In genomic region chr5:116489621-116490020, GRCm38 (mm10) we compare ENCODE assay signal across 23 mouse cellular contexts.
A peak's percentile ranks its signal among the peaks of the same experiment; 100 is the strongest.
DNase-seq lines count a peak whose midpoint lies in the region; ATAC-seq and TF ChIP-seq lines count a peak whose summit lies in the region.
"Had no signal": no experiment of that assay in that cellular context is flagged by ENCODE, and none has a peak within 500 bp of the region (broad histone marks: within the 10 kb centered on the region; RNA-seq: fewer than 3 reads in every experiment).

No protein-coding gene starts in this region.

- WGBS in forebrain, postnatal 0 days, result 54% methylated on average over 8 of the region's 8 CpGs
- WGBS in forebrain, embryonic 13.5 days, result 63% methylated on average over 8 of the region's 8 CpGs

- no peak overlapping the region for H3K4me3 ChIP-seq in forebrain, postnatal 0 days (ENCODE audit: low read depth, low read length)
- H3K4me3 ChIP-seq in forebrain, embryonic 13.5 days, result no peak overlapping the region
- no peak overlapping the region for H3K4me3 ChIP-seq in layer of hippocampus, adult 2 months
- H3K4me3 ChIP-seq in E14TG2a.4 (replicated peaks; ENCODE audit: low read length), result peak overlapping the region; percentile 29
- H3K4me3 ChIP-seq: embryonic facial prominence, embryonic 15.5 days; erythroblast, embryonic 14.5 days; forebrain, embryonic 10.5 days; heart, adult 2 months; heart, embryonic 15.5 days; hindbrain, embryonic 15.5 days had no signal

- no peaks in the 10 kb centered on the region for H3K36me3 ChIP-seq in forebrain, postnatal 0 days (ENCODE audit: insufficient read depth)
- no peaks in the 10 kb centered on the region for H3K36me3 ChIP-seq in forebrain, embryonic 13.5 days (ENCODE audit: poor library complexity, severe bottlenecking)
- H3K36me3 ChIP-seq in E14TG2a.4 (ENCODE audit: insufficient read depth, low read length), result no peaks in the 10 kb centered on the region
- H3K36me3 ChIP-seq: embryonic facial prominence, embryonic 15.5 days; forebrain, embryonic 10.5 days; G1E; heart, embryonic 15.5 days; hindbrain, embryonic 15.5 days had no signal

- H3K4me2 ChIP-seq in forebrain, postnatal 0 days (ENCODE audit: low read depth), result no peak overlapping the region
- no peak overlapping the region for H3K4me2 ChIP-seq in forebrain, embryonic 13.5 days
- H3K4me2 ChIP-seq: embryonic facial prominence, embryonic 15.5 days; heart, embryonic 11.5 days; heart, embryonic 15.5 days; hindbrain, embryonic 15.5 days had no signal

- TF ChIP-seq CTCF in forebrain, postnatal 0 days (IDR thresholded peaks at IDR 0.05; ENCODE audit: low read depth), result no peak
- no peak for TF ChIP-seq CTCF in layer of hippocampus, adult 2 months (conservative IDR thresholded peaks at IDR 0.05)
- TF ChIP-seq CTCF in E14TG2a.4 (conservative IDR thresholded peaks at IDR 0.05; ENCODE audit: low read length), result no peak

- DNase-seq in forebrain, postnatal 0 days, result no peak
- DNase-seq in layer of hippocampus, adult 2 months (ENCODE audit: low spot score in 2 of 2), result no peak
- DNase-seq in layer of hippocampus, adult 9-10 months (ENCODE audit: low spot score), result no peak
- peak; percentile 52 for DNase-seq in R1 (ENCODE audit: low read depth, low spot score)
- no peak for DNase-seq in adrenal gland, adult 8-10 months
- DNase-seq: adrenal gland, postnatal 25 days; cerebellum, adult 2 months; embryo, embryonic 11 days; gastrocnemius, postnatal 14 days; heart, adult 2 months; heart, postnatal 14 days had no signal

- H3K4me1 ChIP-seq in forebrain, postnatal 0 days (ENCODE audit: insufficient read depth), result peaks cover 18% of the 10 kb centered on the region
- peaks cover 39% of the 10 kb centered on the region for H3K4me1 ChIP-seq in forebrain, embryonic 13.5 days
- H3K4me1 ChIP-seq in E14TG2a.4 (replicated peaks; ENCODE audit: low read depth, low read length), result peaks cover 9% of the 10 kb centered on the region

- H3K9ac ChIP-seq in forebrain, postnatal 0 days, result no peak overlapping the region
- H3K9ac ChIP-seq in forebrain, embryonic 13.5 days, result no peak overlapping the region
- H3K9ac ChIP-seq: embryonic facial prominence, embryonic 15.5 days; heart, embryonic 15.5 days; hindbrain, embryonic 15.5 days had no signal

- ATAC-seq in forebrain, postnatal 0 days, result no peak
- ATAC-seq in forebrain, embryonic 13.5 days, result no peak
- ATAC-seq: activated CD4-positive, CD25-positive, alpha-beta regulatory T cell, adult 4 months; intestine, embryonic 16.5 days had no signal

- 0 out of 2 replicates have a peak overlapping the region, but pooled peaks have one; percentile 15 for H3K27ac ChIP-seq in forebrain, postnatal 0 days (ENCODE audit: low read depth, low read length)
- H3K27ac ChIP-seq in forebrain, embryonic 13.5 days, result no peak overlapping the region
- peak overlapping the region; percentile 79; the same call in 1 of the 2 replicates for H3K27ac ChIP-seq in layer of hippocampus, adult 2 months
- H3K27ac ChIP-seq: embryonic facial prominence, embryonic 15.5 days; forebrain, embryonic 10.5 days; heart, adult 2 months; heart, embryonic 15.5 days; hindbrain, embryonic 15.5 days had no signal

- H3K9me3 ChIP-seq in forebrain, postnatal 0 days (ENCODE audit: low read length), result no peaks in the 10 kb centered on the region
- H3K9me3 ChIP-seq in forebrain, embryonic 13.5 days (replicated peaks), result no peaks in the 10 kb centered on the region
- H3K9me3 ChIP-seq in E14TG2a.4 (ENCODE audit: low read length), result no peaks in the 10 kb centered on the region
- H3K9me3 ChIP-seq: embryonic facial prominence, embryonic 15.5 days; forebrain, embryonic 10.5 days; heart, embryonic 15.5 days; hindbrain, embryonic 15.5 days had no signal

- no peaks in the 10 kb centered on the region for H3K27me3 ChIP-seq in forebrain, postnatal 0 days (ENCODE audit: insufficient read depth, low read length)
- no peaks in the 10 kb centered on the region for H3K27me3 ChIP-seq in forebrain, embryonic 13.5 days
- peaks cover 3% of the 10 kb centered on the region; the same call in 1 of the 2 replicates for H3K27me3 ChIP-seq in E14TG2a.4 (ENCODE audit: insufficient read depth, low read length)
- H3K27me3 ChIP-seq: CH12.LX; embryonic facial prominence, embryonic 15.5 days; hindbrain, embryonic 15.5 days had no signal
